Mouse (Mus musculus): Measurements from ENCODE around the gene 1500011B03Rik.

- TF ChIP-seq TAL1 (IDR thresholded peaks at IDR 0.05; ENCODE audit: low read length): no peak
- no peak for TF ChIP-seq GATA1 (IDR thresholded peaks at IDR 0.05; ENCODE audit: low read length)
Observed at GRCm38 (mm10) chr5:114807063-114807462, 16.2 kb downstream of the 1500011B03Rik start.
